Mouse (Mus musculus) stomach, embryonic 14.5 days (tissue): ENCODE results near the gene Cd27. TPM values are rescaled to one million over a fixed set of nuclear protein-coding genes. Genes with fewer than 3 reads are reported as not detected.

Source experiments
- ATAC-seq: fragments of 200-750 bp; cut with Nextera tagmentation; 2 replicates; pipeline ENCODE4 v1.8.0; 2017; ENCODE audit warnings: low read depth, moderate TSS enrichment; ENCODE audit not compliant: insufficient number of reproducible peaks, insufficient read depth, low FRiP score
- H3K27ac ChIP-seq: fragments of 300-500 bp; sonication (generic); 2 replicates; pipeline ENCODE4 v1.5.1; 2014; ENCODE audit warnings: mild to moderate bottlenecking, low read length, moderate library complexity, mixed read lengths
- H3K27me3 ChIP-seq: fragments of 300-500 bp; sonication (generic); 2 replicates; pipeline ENCODE4 v1.6.1; 2014; ENCODE audit warnings: low read length, control low read depth, mixed read lengths; ENCODE audit not compliant: control insufficient read depth, insufficient read depth
- H3K36me3 ChIP-seq: fragments of 300-500 bp; sonication (generic); 2 replicates; pipeline ENCODE4 v1.6.1; 2014; ENCODE audit warnings: mild to moderate bottlenecking, control low read depth, low read length, moderate library complexity, mixed read lengths; ENCODE audit not compliant: control insufficient read depth, insufficient read depth
- H3K4me1 ChIP-seq: fragments of 300-500 bp; sonication (generic); 2 replicates; pipeline ENCODE4 v1.6.1; 2014; ENCODE audit warnings: low read length, control low read depth, mixed read lengths; ENCODE audit not compliant: control insufficient read depth, insufficient read depth
- H3K4me2 ChIP-seq: fragments of 300-500 bp; sonication (generic); replicated peaks from 2 replicates; pipeline ENCODE4 v1.6.1; 2014; ENCODE audit warnings: low read depth, low read length, control low read depth
- H3K4me3 ChIP-seq: fragments of 300-500 bp; sonication (generic); 2 replicates; pipeline ENCODE4 v1.5.1; 2014; ENCODE audit warnings: low read depth, low read length, control low read depth
- H3K9ac ChIP-seq: fragments of 300-500 bp; sonication (generic); replicated peaks from 2 replicates; pipeline ENCODE4 v1.6.1; 2014; ENCODE audit warnings: low read depth, mild to moderate bottlenecking, control low read depth, low read length, moderate library complexity, mixed read lengths
- H3K9me3 ChIP-seq: fragments of 300-500 bp; sonication (generic); 2 replicates; pipeline ENCODE4 v1.6.1; 2016; ENCODE audit warnings: low read depth, low read length, control low read depth; ENCODE audit not compliant: control insufficient read depth
- WGBS: fragments of 180-500 bp; shearing (Covaris S2); extraction: QIAGEN DNeasy Blood & Tissue Kit; methylation state at CpG from one replicate; pipeline ENCODE4 v1.1.7; 2014; 5-methylcytosine and 5-hydroxymethylcytosine counted together
- polyA plus RNA-seq: library from polyadenylated mRNA; unstranded; fragments of >200 nt; fragmentation: Nextera tagmentation; extraction: Ambion mirVana; gene quantifications from 2 replicates; pipeline ENCODE4 v1.2.1, GENCODE M21; 2014

Cd27 gene
- polyA plus RNA-seq, 1 experiment from 2014 or later = 3.1 TPM

DNA sequence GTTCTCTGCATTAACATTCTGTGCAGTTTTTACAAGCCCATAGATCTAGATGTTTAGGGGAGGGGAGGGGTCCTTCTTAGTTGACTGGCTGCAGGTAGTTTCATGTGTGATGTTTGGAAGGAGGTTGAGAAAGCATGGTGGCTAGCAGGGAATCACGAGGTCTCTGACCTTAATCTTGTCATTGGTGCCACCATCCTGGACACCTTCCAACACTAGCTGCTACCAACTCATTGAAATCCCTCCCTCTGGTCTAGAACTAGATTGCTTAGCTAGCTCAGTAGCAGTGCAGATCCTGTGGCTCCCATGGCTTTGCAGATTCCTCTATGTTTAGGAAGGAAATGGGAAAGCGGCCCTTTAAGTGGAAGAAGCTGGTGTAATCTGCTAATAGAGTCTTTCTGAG, 19.9 kb downstream of the Cd27 start:
- Histone ChIP-seq H3K4me3 (no peak overlapping the region), H3K27me3 (no peaks in the 10 kb centered on the region), H3K9me3 (no peaks in the 10 kb centered on the region), H3K36me3 (no peaks in the 10 kb centered on the region), H3K27ac (no peak overlapping the region), H3K9ac (no peak overlapping the region), H3K4me1 (peaks cover 3% of the 10 kb centered on the region; the same call in 1 of the 2 replicates), H3K4me2 (no peak overlapping the region)
- 90% methylated on average over 2 of the region's 2 CpGs for WGBS
- ATAC-seq = no peak

DNA sequence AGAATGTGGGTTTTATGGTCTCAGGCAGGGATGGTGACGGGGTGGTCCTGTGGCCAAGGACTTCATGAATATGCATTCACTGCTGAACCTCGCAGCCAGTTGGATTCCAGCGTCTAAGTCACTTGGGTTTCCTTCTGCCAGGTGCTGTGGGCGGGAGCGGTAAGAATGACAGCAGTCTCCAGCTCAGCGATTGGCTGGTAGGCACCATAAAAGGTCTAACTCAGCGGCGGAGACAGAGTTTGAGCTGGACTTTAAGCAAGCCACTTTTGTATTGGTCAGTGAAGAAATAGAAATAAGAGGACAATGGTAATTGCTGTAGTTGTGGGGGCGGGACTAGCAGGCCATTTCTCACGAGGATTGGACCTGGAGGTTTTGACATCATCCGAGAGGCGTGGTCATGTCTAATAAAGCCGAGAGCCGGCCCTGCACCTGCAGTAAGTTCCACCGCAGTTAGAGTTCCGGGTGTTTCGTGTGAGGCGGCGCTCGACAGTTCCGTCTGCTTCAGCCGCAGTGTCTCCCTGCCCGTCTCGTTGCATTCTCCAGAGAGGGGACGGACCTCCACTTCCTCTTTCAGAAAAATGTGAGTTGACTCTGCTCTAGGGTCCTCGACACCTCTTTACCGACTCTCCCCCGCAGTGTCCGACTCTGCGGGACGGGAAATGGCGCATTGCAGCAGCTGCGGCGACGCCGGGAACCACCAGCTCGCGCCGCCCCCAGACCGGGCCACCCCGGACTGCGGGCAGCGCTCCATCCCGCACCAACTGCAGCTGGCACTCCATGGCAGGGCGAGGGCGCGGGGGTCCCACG, 21.5 kb downstream of the Cd27 start, which contains the start of gene Vamp1:
TSS of gene Vamp1 (plus strand) at position 404 of the 807 bp plus-strand sequence.
- no peaks in the 10 kb centered on the region for H3K9me3 ChIP-seq
- H3K36me3 ChIP-seq = no peaks in the 10 kb centered on the region
- peak; percentile 96 for ATAC-seq
- H3K4me3 ChIP-seq = peak within 1 kb of the TSS; percentile 72
- H3K27me3 ChIP-seq = no peaks in the 10 kb centered on the region
- H3K27ac ChIP-seq = peak within 1 kb of the TSS; percentile 72; the same call in 1 of the 2 replicates
- WGBS = under 1% methylated on average over 48 of the region's 48 CpGs
- H3K9ac ChIP-seq = peak within 1 kb of the TSS; percentile 71
- peak within 1 kb of the TSS; percentile 96 for H3K4me2 ChIP-seq
- peaks cover 3% of the 10 kb centered on the region; the same call in 1 of the 2 replicates for H3K4me1 ChIP-seq

DNA sequence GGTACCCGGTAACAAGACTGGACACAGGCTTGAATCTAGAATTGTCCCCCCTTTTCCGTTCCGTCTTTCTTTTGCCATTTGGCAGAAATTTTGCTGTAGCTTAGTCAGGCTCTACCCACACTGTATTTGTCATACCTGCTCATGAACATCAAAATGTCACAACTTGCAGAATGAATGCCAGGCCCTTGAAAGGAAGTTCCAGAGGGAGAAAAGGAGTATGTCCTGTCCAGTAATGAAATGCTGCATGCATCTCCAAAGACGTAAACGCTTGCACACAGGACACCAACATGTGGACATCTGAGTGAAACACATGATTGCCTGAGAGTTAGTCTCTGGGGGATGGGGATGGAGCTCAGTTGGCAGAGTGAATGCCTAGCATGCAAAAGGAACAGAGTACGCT, 23.1 kb downstream of the Cd27 start:
- Histone ChIP-seq H3K9ac (no peak overlapping the region), H3K27me3 (no peaks in the 10 kb centered on the region), H3K36me3 (no peaks in the 10 kb centered on the region), H3K4me2 (no peak overlapping the region), H3K4me1 (peaks cover 3% of the 10 kb centered on the region; the same call in 1 of the 2 replicates), H3K4me3 (no peak overlapping the region), H3K27ac (no peak overlapping the region), H3K9me3 (no peaks in the 10 kb centered on the region)
- ATAC-seq = no peak
- WGBS = 78% methylated on average over 6 of the region's 6 CpGs

DNA sequence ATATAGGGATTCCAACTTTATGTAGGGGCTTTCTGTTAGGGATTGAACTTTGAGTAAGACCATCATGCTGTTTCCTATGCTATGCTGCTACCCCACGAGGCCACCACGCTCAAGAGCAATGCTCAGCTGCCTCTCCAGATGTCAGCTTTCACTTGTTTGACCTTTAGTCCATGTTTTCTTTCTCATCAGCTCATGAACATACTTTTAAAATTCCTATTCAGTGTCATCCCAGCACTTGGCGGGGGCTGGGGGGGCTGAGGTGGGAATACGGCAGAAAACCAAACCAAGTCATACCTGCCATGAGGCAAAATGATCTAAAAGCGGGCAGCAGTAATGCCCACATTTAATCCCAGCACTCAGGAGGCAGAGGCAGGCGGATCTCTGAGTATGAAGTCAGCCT, 23.7 kb downstream of the Cd27 start:
- Histone ChIP-seq H3K4me3 (no peak overlapping the region), H3K9ac (no peak overlapping the region), H3K4me2 (no peak overlapping the region), H3K27ac (no peak overlapping the region), H3K27me3 (no peaks in the 10 kb centered on the region), H3K4me1 (peaks cover 3% of the 10 kb centered on the region; the same call in 1 of the 2 replicates), H3K9me3 (no peaks in the 10 kb centered on the region), H3K36me3 (no peaks in the 10 kb centered on the region)
- WGBS = 67% methylated on average over 6 of the region's 6 CpGs
- no peak for ATAC-seq

DNA sequence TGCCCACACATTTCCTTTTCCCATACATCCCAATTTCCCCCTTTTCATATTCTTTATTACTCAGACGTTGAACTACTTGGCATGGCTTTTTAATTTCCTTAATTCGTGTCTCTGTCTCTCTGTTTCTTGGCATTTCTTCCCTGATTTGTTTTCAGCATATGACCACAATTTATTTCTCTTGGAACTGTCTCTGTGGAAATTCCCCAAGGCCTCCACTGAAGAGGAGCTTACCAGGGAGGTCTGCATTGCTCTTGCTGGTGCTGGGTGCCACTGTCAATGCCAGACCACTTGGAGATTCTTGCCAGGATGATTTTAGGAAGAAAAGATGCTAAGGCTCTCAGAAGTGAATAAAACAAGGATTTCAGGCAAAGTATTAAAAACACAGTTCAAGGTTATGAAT, 24.2 kb downstream of the Cd27 start:
- 36% methylated on average over 2 of the region's 2 CpGs for WGBS
- no peak overlapping the region for H3K9ac ChIP-seq
- H3K27me3 ChIP-seq = no peaks in the 10 kb centered on the region
- H3K9me3 ChIP-seq = no peaks in the 10 kb centered on the region
- peaks cover 3% of the 10 kb centered on the region; the same call in 1 of the 2 replicates for H3K4me1 ChIP-seq
- no peak overlapping the region for H3K4me2 ChIP-seq
- H3K36me3 ChIP-seq = no peaks in the 10 kb centered on the region
- H3K4me3 ChIP-seq = no peak overlapping the region
- no peak overlapping the region for H3K27ac ChIP-seq
- ATAC-seq = no peak

DNA sequence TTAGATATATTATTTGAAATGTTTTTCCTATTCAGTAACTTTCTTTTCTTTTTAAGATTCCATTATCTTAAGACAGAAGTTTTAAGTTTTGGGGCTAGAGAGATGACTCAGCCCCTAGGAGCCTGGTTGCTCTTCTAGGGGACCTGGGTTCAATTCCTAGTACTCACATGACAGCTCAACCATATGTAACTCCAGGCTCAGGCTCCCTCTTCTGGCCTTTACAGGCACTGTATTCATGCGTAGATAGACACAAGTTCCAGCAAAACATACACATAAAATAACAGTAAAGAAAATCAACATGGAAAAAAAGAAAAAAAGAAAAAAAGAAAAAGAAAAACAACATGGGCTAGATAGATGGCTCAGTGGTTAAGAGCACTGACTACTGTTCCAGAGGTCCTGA, 26.4 kb downstream of the Cd27 start:
- H3K27me3 ChIP-seq = no peaks in the 10 kb centered on the region
- no peak overlapping the region for H3K4me3 ChIP-seq
- WGBS = 90% methylated on average over 1 of the region's 1 CpGs
- H3K4me2 ChIP-seq = no peak overlapping the region
- H3K27ac ChIP-seq = no peak overlapping the region
- no peak for ATAC-seq
- H3K36me3 ChIP-seq = no peaks in the 10 kb centered on the region
- H3K9me3 ChIP-seq = no peaks in the 10 kb centered on the region
- no peak overlapping the region for H3K9ac ChIP-seq
- H3K4me1 ChIP-seq = no peaks in the 10 kb centered on the region

DNA sequence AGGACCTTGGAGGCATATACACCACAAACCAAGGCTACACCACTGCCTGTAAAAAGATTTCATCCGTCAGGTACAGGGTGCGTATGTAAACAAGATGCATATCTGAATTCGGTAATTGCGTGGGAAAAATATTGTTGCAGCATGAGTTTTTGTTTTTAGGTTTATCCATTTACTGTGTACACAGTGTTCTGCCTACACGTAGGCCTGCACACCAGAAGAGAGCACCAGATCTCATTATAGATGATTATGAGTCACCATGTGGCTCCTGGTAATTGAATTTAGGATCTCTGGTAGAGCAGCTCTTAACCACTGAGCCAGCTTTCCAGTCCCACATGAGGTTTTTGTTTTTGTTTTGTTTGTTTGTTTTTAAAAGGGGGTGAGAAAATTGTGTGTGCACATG, 39.6 kb downstream of the Cd27 start:
- H3K9me3 ChIP-seq = no peaks in the 10 kb centered on the region
- H3K4me2 ChIP-seq = no peak overlapping the region
- H3K4me3 ChIP-seq = no peak overlapping the region
- peaks cover 16% of the 10 kb centered on the region; the same call in 1 of the 2 replicates for H3K36me3 ChIP-seq
- peaks cover 3% of the 10 kb centered on the region; the same call in 1 of the 2 replicates for H3K4me1 ChIP-seq
- 81% methylated on average over 5 of the region's 5 CpGs for WGBS
- H3K27me3 ChIP-seq = no peaks in the 10 kb centered on the region
- no peak overlapping the region for H3K27ac ChIP-seq
- no peak overlapping the region for H3K9ac ChIP-seq
- no peak for ATAC-seq

DNA sequence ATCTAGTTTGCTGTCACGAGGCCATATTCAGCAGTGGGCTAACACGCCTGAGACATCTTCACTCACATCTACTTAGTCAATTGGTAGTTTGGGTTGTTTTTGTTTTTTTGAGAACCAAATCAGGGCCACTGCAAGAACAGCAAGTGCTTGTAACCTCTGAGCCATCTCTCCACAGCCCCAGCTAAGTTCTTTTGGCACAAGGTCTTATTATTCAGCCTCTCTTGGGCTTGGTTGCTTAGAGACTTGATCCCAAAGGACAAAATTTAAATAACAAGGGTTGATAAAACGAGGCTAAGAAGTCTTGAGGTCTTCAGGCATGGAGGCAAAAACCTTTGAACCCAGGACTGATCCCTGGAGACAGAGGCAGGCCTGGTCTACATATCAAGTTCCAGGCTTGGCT, 40.5 kb downstream of the Cd27 start:
- WGBS = 71% methylated on average over 3 of the region's 3 CpGs
- no peak for ATAC-seq
- H3K27ac ChIP-seq = no peak overlapping the region
- H3K27me3 ChIP-seq = no peaks in the 10 kb centered on the region
- no peak overlapping the region for H3K4me3 ChIP-seq
- no peak overlapping the region for H3K4me2 ChIP-seq
- peaks cover 3% of the 10 kb centered on the region; the same call in 1 of the 2 replicates for H3K4me1 ChIP-seq
- no peaks in the 10 kb centered on the region for H3K9me3 ChIP-seq
- H3K9ac ChIP-seq = no peak overlapping the region
- H3K36me3 ChIP-seq = peaks cover 16% of the 10 kb centered on the region; the same call in 1 of the 2 replicates
